Mouse (Mus musculus) C2C12 (cell line): ENCODE data around the gene Ctcfl. TPM values are rescaled to one million over a fixed set of nuclear protein-coding genes. Genes with fewer than 3 reads are reported as not detected.

Experiments
- H3K27me3 ChIP-seq: one replicate; pipeline ENCODE4 v1.6.1; 2011; ENCODE audit not compliant: control insufficient read depth, insufficient read depth, insufficient read length
- H3K36me3 ChIP-seq: one replicate; pipeline ENCODE4 v1.6.1; 2011; ENCODE audit not compliant: control insufficient read depth, insufficient read depth
- H3K4me3 ChIP-seq: one replicate; pipeline ENCODE4 v1.5.1; 2011; ENCODE audit warnings: mild to moderate bottlenecking, control low read depth; ENCODE audit not compliant: poor library complexity, insufficient read depth, severe bottlenecking
- H3K79me2 ChIP-seq: one replicate; pipeline ENCODE4 v1.6.1; 2011; ENCODE audit not compliant: control insufficient read depth, insufficient read depth
- H3K79me3 ChIP-seq: one replicate; pipeline ENCODE4 v1.6.1; 2011; ENCODE audit warnings: low read depth, control low read depth
- H3ac ChIP-seq: one replicate; pipeline ENCODE3; 2011; ENCODE audit warnings: low read depth; ENCODE audit not compliant: control insufficient read depth, insufficient read length
- CEBPB ChIP-seq: IDR thresholded peaks from one replicate; pipeline ENCODE4 v1.6.1; 2011; ENCODE audit warnings: low read depth, mild to moderate bottlenecking, control low read depth, moderate library complexity
- CTCF ChIP-seq: IDR thresholded peaks from one replicate; pipeline ENCODE4 v1.5.1; 2011; ENCODE audit not compliant: control insufficient read depth, insufficient read depth, insufficient read length
- FOSL1 ChIP-seq: IDR thresholded peaks from one replicate; pipeline ENCODE4 v1.8.0; 2011; ENCODE audit warnings: mild to moderate bottlenecking, low read length; ENCODE audit not compliant: poor library complexity, insufficient read depth, severe bottlenecking
- MAX ChIP-seq: IDR thresholded peaks from one replicate; pipeline ENCODE4 v1.6.1; 2011; ENCODE audit warnings: mild to moderate bottlenecking, control low read depth
- MYOD1 ChIP-seq: IDR thresholded peaks from one replicate; pipeline ENCODE4 v1.6.1; 2011; ENCODE audit warnings: low read depth; ENCODE audit not compliant: control insufficient read depth, insufficient read length
- MYOG ChIP-seq: IDR thresholded peaks from one replicate; pipeline ENCODE4 v1.6.1; 2011; ENCODE audit not compliant: control insufficient read depth, insufficient read length; ENCODE audit errors: extremely low read depth
- USF1 ChIP-seq: IDR thresholded peaks from one replicate; pipeline ENCODE4 v1.6.1; 2011; ENCODE audit warnings: low read depth, mild to moderate bottlenecking, control low read depth, moderate library complexity
- polyA plus RNA-seq: library from polyadenylated mRNA; unstranded; fragments of >200 nt; fragmentation: generic; extraction: Trizol; gene quantifications from one replicate; pipeline ENCODE4 v1.2.1, GENCODE M21; 2012; ENCODE audit warnings: missing spikeins

The Ctcfl gene
- polyA plus RNA-seq, 1 experiment = not detected

- TF ChIP-seq CEBPB (no peak), USF1 (no peak), MYOD1 (no peak), FOSL1 (no peak), CTCF (no peak), MYOG (no peak), MAX (no peak)
- H3K79me2 ChIP-seq = no peaks in the 10 kb centered on the region
- peaks cover 11% of the 10 kb centered on the region for H3K27me3 ChIP-seq
- H3K36me3 ChIP-seq = no peaks in the 10 kb centered on the region
- H3ac ChIP-seq = no peak overlapping the region
- no peaks in the 10 kb centered on the region for H3K79me3 ChIP-seq
- no peak overlapping the region for H3K4me3 ChIP-seq
Observed at GRCm38 (mm10) chr2:173058263-173058662, 61.1 kb downstream of the Ctcfl start.

GRCm38 (mm10) chr2:173057623-173058022, 61.7 kb downstream of the Ctcfl start:
- no peak for TF ChIP-seq CEBPB
- no peak for TF ChIP-seq USF1
- no peak for TF ChIP-seq CTCF
- no peak for TF ChIP-seq MAX
- no peak for TF ChIP-seq FOSL1
- TF ChIP-seq MYOD1 = no peak
- no peak for TF ChIP-seq MYOG
- H3K79me3 ChIP-seq = no peaks in the 10 kb centered on the region
- no peaks in the 10 kb centered on the region for H3K79me2 ChIP-seq
- peaks cover 11% of the 10 kb centered on the region for H3K27me3 ChIP-seq
- no peaks in the 10 kb centered on the region for H3K36me3 ChIP-seq
- no peak overlapping the region for H3ac ChIP-seq
- no peak overlapping the region for H3K4me3 ChIP-seq

GRCm38 (mm10) chr2:173056882-173057315, 62.4 kb downstream of the Ctcfl start:
- Histone ChIP-seq H3K36me3 (no peaks in the 10 kb centered on the region), H3K27me3 (peaks cover 11% of the 10 kb centered on the region), H3K4me3 (no peak overlapping the region), H3ac (no peak overlapping the region), H3K79me2 (no peaks in the 10 kb centered on the region), H3K79me3 (no peaks in the 10 kb centered on the region)
- TF ChIP-seq MAX = no peak
- TF ChIP-seq FOSL1 = no peak
- no peak for TF ChIP-seq CTCF
- TF ChIP-seq MYOG = no peak
- TF ChIP-seq USF1 = no peak
- no peak for TF ChIP-seq MYOD1
- no peak for TF ChIP-seq CEBPB

- H3ac ChIP-seq = no peak overlapping the region
- H3K27me3 ChIP-seq = peaks cover 11% of the 10 kb centered on the region
- TF ChIP-seq MAX (no peak), CEBPB (no peak), MYOG (no peak), USF1 (no peak), CTCF (no peak), FOSL1 (no peak), MYOD1 (no peak)
- no peaks in the 10 kb centered on the region for H3K79me3 ChIP-seq
- H3K36me3 ChIP-seq = no peaks in the 10 kb centered on the region
- H3K79me2 ChIP-seq = no peaks in the 10 kb centered on the region
- H3K4me3 ChIP-seq = no peak overlapping the region
Observed at GRCm38 (mm10) chr2:173056303-173056881, 62.9 kb downstream of the Ctcfl start.

GRCm38 (mm10) chr2:173053846-173054245, 65.5 kb downstream of the Ctcfl start:
- no peak overlapping the region for H3K4me3 ChIP-seq

More at GRCm38 (mm10) chr2:173053846-173054245, 65.5 kb downstream of the Ctcfl start:
- Histone ChIP-seq H3ac (no peak overlapping the region), H3K79me2 (no peaks in the 10 kb centered on the region), H3K36me3 (no peaks in the 10 kb centered on the region), H3K79me3 (no peaks in the 10 kb centered on the region), H3K27me3 (peaks cover 17% of the 10 kb centered on the region)
- TF ChIP-seq MAX (no peak), CTCF (no peak), FOSL1 (no peak), USF1 (no peak), CEBPB (no peak), MYOD1 (no peak), MYOG (no peak)
